Mouse (Mus musculus) kidney, adult 9 months (tissue): ENCODE results near the gene Rundc3a.
"Not testable (repeated sequence)": the region's sequence is repeated elsewhere in the genome, so short reads cannot be mapped to it uniquely, and the experiment has no call there.

ENCODE experiments used
- DNase-seq: peaks from one replicate; pipeline ENCODE4 v3.0.0; 2022

Rundc3a gene

DNA sequence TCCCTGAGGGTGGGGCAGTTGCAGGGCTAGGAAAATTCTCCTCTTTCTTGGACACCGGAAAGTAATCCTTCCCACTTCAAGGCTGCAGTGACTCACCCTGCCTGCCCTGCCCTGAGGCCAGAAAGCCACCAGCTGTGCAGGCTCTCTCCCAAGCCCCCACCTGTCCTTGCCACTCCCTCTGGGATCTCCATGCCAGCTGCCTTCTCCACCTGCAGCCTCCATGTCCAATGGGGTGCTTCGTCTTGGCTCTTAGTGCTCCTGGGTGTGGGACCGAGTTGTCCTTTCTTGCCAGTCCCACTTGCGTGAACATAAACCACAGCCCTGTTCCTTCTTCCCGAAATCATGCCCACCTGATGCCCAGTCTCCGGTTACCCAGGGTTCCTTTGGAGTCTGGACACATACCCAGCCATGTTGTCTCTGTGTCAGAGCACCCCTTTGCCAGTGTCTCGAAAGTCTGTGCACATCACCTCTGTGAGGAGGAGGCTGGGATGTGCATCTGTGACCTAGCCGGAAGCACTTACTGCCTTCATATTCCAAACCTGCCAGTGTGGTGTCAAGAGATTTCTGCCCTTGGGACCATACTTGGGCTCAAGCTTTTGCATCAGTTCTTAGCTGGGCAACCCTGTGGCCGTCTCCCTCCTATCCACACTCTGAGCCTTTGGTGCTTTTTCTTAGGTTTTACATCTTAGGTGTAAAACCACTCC lies 1.4 kb downstream of the Rundc3a start:
- no peak for DNase-seq

- DNase-seq = no peak
Observed at GRCm38 (mm10) chr11:102395250-102395649, 2.0 kb downstream of the Rundc3a start.

DNA sequence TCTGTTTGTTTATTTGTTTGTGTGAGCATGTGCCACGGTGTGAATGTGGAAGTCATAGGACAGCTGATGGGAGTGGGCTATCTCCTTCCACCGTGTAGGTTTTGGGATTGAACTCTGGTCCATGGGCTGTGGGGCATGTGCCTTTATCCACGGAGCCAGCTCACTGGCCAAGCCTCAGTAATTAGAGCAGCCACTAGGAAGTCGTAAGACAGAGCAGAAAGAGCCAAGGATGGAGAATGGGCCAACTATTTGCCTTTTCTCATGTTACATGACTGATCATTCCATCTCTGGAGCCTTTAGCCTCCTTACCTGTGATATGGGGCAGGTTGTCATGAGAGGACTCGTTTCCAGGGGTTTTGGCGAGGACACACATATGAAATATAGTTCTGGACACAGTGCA lies 3.1 kb downstream of the Rundc3a start:
- no peak for DNase-seq

DNA sequence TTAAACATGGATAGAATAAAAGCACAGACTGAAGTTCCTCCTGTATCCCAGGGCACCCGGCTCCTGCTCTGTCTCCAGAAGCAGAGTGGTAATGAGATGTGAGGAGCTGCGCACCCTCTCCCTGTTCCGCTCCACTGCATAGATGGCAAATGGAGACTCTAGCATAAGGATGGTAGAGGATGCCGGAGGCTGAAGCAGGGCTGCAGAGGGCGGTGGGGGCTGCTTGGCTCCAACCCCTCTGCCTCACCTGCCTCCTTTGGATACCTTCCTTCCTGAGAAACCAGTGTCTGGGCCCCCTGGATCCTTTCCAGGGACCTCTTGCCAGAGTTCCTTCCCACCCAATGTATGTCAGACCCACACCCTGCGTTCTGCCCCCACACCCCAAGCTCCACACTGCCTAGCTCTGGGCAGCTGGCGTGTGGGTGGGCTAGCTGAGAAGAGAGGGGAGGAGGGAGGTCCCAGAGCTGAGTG lies 3.5 kb downstream of the Rundc3a start:
- no peak for DNase-seq

- DNase-seq = peak; percentile 74
Observed at GRCm38 (mm10) chr11:102398007-102398825, 5.0 kb downstream of the Rundc3a start.

- DNase-seq = no peak
Observed at GRCm38 (mm10) chr11:102399107-102399506, 5.9 kb downstream of the Rundc3a start.

GRCm38 (mm10) chr11:102399610-102400072 lies 6.4 kb downstream of the Rundc3a start:
- no peak for DNase-seq

- no peak for DNase-seq
Observed at GRCm38 (mm10) chr11:102400513-102401084, 7.4 kb downstream of the Rundc3a start.

DNA sequence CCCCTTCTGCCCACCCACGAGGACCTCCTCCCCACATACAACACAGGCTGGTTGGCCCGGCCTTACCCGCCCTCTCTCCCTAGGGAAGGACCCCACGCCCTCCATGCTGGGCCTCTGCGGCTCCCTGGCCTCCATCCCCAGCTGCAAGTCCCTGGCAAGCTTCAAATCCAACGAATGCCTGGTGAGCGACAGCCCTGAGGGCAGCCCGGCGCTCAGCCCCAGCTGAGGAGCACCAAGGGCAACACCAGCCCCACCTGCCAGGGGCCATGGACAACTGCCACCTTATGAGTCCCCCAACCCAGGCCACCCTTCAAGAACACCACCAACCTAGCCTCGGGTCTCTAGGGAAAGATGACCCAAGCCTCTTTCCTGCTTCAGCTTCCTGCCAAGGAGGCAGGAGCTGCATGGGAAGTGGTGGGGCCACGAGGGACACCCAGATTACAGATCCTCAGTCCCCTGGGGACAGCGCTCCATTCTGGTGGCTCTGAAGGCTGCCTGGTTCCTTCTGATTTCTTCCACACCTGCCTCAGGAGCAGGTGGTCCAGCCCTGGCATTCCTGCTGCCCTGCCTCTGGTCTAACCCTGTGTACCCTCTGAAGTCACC lies 8.8 kb downstream of the Rundc3a start:
- no peak for DNase-seq

DNA sequence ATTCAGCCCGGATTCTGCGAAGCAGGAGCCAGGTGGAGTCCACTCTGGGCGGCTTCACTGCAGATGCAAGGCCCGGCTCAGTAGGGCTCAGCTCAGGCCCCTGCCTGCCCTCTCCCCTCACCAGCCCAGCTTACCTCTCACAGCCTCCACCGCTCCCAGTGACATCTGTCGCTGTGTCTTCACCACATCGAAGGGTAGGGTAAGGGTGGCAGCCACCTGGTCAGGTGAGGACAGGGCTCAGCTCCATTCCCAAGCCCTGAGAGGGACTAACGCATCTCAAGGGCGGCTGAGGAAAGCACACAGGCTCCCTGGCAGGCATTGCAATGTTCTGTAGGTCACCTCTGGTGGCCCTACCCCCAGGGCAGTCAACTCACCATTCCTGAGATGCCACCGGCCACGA lies 10.5 kb downstream of the Rundc3a start:
- no peak for DNase-seq

- DNase-seq = peak; percentile 80
Observed at GRCm38 (mm10) chr11:102404161-102405010, 11.2 kb downstream of the Rundc3a start.

DNA sequence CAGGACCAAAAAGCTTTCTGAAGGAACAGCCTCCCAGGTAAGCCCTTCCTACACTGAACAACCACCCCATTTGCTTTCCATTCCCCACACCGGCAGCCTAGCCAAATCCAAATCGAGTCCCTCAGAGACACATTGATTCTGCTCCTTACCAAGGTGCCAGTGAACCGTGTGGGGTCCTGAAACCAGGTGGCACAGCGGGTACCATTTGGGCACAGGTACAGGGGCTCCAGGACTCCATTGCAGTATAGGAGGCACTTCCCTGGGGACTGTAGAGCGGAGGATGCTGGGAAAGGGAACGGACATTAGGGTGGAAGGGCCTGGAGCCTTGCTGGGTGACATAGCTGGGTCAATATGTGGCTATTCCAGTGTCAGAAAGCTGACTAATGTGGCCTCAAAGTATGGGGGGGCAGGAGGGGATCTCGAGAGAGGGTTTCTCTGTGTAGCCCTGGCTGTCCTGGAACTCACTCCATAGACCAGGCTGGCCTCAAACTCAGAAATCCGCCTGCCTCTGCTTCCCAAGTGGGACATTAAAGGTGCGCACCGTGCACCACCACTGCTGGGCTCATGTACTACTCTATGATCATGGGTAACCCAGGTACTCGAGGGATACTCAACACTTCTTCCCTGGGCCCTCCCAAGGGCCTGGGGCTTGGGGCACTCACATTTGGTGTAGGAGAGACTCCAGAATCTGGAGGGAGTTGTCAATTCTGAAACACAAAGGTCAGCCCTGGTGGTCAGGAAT lies 12.5 kb downstream of the Rundc3a start:
- no peak for DNase-seq

GRCm38 (mm10) chr11:102406401-102406800 lies 13.2 kb downstream of the Rundc3a start:
- DNase-seq = peak; percentile 47

DNA sequence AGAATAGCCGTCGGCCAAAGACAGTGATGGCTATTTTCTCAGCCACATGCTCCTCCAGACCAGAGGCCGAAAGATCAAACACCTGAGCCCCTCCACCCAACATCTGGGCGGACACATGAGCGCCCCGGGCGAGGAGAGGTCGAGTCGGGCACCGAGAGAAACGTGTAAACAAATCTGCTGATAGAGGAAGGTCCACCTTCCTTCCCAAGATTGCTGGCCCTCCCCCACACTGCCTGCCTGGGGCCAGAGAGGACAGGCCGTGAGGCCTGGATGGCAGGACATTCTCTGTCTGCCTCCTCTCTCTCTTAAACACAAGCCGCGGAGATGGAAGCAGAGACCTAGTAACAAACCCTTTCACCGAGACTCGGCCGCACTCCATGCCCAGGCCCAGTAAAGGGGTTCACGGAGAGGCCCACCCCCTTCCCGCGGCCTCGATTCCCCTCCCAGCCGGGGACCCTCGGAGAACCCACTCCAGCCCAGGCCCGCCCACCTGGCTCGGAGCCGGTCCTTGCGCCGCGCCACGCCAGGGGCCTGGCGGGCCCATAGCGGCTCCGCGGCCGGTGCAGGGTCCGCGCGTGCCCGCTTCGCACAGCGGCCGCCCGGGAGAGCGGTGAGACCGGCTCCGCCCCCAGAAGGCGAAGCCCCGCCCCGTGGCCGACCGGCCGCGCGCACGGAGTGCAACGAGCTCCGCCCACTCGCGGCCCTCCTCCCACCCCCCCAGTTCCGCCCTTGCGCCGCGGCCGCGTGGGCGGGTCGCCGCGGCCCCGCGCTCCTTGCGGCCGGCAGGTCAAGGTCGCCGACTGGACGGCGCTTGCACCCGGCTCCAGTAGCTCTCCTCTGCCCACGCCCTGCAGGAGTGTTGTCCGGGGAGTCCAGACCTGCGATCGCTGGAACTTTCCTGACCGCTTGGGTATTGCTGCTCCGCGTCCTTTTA lies 14.0 kb downstream of the Rundc3a start:
- DNase-seq = peak; percentile 91

- no peak for DNase-seq
Observed at GRCm38 (mm10) chr11:102407834-102408215, 14.6 kb downstream of the Rundc3a start, which contains the start of gene Slc25a39. Slc25a39 (minus strand) TSS chr11:102407946.

DNA sequence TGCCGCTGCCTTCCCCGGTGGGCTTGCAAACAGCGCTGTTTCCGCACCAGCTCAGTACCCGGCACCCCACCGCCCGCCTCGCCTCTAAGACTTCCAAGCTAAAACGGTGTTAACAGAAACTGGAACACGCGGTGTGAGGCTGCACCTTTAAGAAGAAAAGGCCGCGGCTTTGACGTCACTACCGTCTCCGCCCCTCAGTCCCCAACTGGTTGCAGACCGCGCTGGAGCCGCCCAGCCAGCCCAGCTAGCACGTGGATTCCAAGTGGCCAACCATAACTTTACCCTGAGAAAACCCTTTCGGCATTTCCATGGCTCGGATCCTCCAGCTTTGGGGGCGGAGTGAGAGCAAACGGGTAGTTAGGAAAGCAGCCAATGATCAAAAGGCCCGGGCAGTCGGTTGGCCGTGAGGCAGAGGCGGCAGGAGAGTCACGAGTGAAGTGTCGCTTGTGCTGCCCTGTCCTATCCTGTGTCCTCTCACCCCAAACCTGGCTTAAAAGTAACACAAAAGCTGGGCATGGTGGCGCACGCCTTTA lies 15.2 kb downstream of the Rundc3a start:
- peak; percentile 100 for DNase-seq

- DNase-seq = no peak
Observed at GRCm38 (mm10) chr11:102408888-102409794, 15.9 kb downstream of the Rundc3a start.

GRCm38 (mm10) chr11:102409795-102410330 lies 16.7 kb downstream of the Rundc3a start:
- DNase-seq = peak; percentile 54

- DNase-seq = not testable (repeated sequence)
Observed at GRCm38 (mm10) chr11:102410345-102410744, 17.1 kb downstream of the Rundc3a start.
